Mouse (Mus musculus) lung, embryonic 15.5 days (tissue): ENCODE data around the gene Cul3. TPM values are rescaled to one million over a fixed set of nuclear protein-coding genes. Genes with fewer than 3 reads are reported as not detected.

Experiments
- ATAC-seq: fragments of 200-750 bp; cut with Nextera tagmentation; 2 replicates; pipeline ENCODE4 v1.8.0; 2017; ENCODE audit warnings: moderate number of reproducible peaks, borderline replicate concordance; ENCODE audit not compliant: low FRiP score, low TSS enrichment; ENCODE audit errors: extremely low read depth
- H3K27ac ChIP-seq: fragments of 300-500 bp; sonication (generic); 2 replicates; pipeline ENCODE4 v1.5.1; 2015; ENCODE audit warnings: moderate library complexity, mild to moderate bottlenecking, inconsistent platforms
- H3K27me3 ChIP-seq: fragments of 300-500 bp; sonication (generic); 2 replicates; pipeline ENCODE4 v1.6.1; 2015; ENCODE audit warnings: inconsistent platforms
- H3K36me3 ChIP-seq: fragments of 300-500 bp; sonication (generic); 2 replicates; pipeline ENCODE4 v1.6.1; 2015; ENCODE audit warnings: inconsistent platforms
- H3K4me1 ChIP-seq: fragments of 300-500 bp; sonication (generic); 2 replicates; pipeline ENCODE4 v1.6.1; 2015; ENCODE audit warnings: inconsistent platforms
- H3K4me2 ChIP-seq: fragments of 300-500 bp; sonication (generic); 2 replicates; pipeline ENCODE4 v1.6.1; 2015; ENCODE audit warnings: inconsistent platforms, mild to moderate bottlenecking, moderate library complexity
- H3K4me3 ChIP-seq: fragments of 300-500 bp; sonication (generic); 2 replicates; pipeline ENCODE4 v1.5.1; 2015; ENCODE audit warnings: mild to moderate bottlenecking, inconsistent platforms
- H3K9ac ChIP-seq: fragments of 300-500 bp; sonication (generic); 2 replicates; pipeline ENCODE4 v1.6.1; 2015; ENCODE audit warnings: inconsistent platforms
- H3K9me3 ChIP-seq: fragments of 300-500 bp; sonication (generic); 2 replicates; pipeline ENCODE4 v1.6.1; 2016; ENCODE audit warnings: inconsistent platforms
- WGBS: fragments of 180-500 bp; shearing (Covaris S2); methylation state at CpG from one replicate; pipeline ENCODE4 v1.1.7; 2015; 5-methylcytosine and 5-hydroxymethylcytosine counted together
- polyA plus RNA-seq: library from polyadenylated mRNA; unstranded; fragments of >200 nt; fragmentation: Nextera tagmentation; extraction: Ambion mirVana; gene quantifications from 2 replicates; pipeline ENCODE4 v1.2.1, GENCODE M21; 2015

Gene Cul3
- polyA plus RNA-seq, 1 experiment from 2014 or later, result 30.8 TPM

DNA sequence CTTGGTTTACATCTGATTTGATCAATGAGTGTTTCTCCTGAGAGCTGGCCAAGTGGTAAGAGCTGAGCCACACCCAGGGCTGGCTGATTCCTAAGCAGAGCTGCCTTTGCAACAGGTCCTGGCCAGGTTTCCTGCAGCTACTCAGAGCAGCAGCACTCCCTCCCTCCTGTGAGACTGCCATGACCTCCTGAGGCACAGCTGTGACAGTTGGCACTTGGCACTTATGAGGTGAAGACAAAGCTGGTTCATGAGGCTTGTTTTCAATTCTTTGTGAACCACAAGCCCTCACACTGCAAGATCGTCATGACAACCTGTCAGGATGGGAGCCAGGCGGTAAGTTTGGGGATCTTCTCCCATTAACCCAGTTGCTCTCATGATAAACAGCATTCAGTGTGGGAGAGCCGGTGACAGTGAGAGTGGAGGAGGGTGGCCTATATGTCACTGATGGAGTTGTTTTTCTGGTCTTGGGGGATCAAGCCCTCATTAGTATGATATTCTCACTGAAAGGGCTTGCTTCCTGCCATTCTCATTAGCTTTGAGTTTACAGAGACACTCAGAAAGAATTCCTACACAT lies 115.4 kb downstream of the Cul3 start:
- Histone ChIP-seq H3K4me1 (no peaks in the 10 kb centered on the region), H3K4me2 (no peak overlapping the region), H3K27ac (0 out of 2 replicates have a peak overlapping the region, but pooled peaks have one; percentile 20), H3K9ac (no peak overlapping the region), H3K9me3 (no peaks in the 10 kb centered on the region), H3K36me3 (no peaks in the 10 kb centered on the region), H3K27me3 (no peaks in the 10 kb centered on the region), H3K4me3 (no peak overlapping the region)
- peak; percentile 23; the same call in 1 of the 2 replicates for ATAC-seq
- WGBS, result 27% methylated on average over 3 of the region's 3 CpGs

DNA sequence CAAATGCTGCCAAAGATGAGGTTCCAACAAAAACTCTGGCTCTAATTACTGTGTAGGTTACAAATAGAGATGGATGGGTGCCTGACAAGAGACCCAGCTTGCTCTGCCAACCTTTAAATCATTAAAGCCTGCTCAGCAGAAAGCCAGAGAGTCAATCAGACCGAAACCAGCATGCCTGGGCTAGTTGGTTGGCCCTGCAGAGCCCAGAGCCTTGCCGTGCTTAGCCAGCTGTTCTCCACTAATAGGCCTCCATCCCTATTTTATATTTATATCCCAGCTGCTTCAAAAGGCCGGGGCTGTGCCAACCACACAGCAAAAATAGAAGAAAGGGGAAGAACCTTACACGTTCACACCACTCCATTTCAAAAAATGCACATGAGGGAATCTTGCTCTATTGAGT lies 119.1 kb downstream of the Cul3 start:
- no peaks in the 10 kb centered on the region for H3K36me3 ChIP-seq
- H3K9me3 ChIP-seq, result no peaks in the 10 kb centered on the region
- H3K27ac ChIP-seq, result no peak overlapping the region
- no peak overlapping the region for H3K4me3 ChIP-seq
- no peak for ATAC-seq
- 61% methylated on average over 4 of the region's 4 CpGs for WGBS
- H3K4me1 ChIP-seq, result peaks cover 5% of the 10 kb centered on the region; the same call in 1 of the 2 replicates
- no peak overlapping the region for H3K9ac ChIP-seq
- no peak overlapping the region for H3K4me2 ChIP-seq
- H3K27me3 ChIP-seq, result no peaks in the 10 kb centered on the region

DNA sequence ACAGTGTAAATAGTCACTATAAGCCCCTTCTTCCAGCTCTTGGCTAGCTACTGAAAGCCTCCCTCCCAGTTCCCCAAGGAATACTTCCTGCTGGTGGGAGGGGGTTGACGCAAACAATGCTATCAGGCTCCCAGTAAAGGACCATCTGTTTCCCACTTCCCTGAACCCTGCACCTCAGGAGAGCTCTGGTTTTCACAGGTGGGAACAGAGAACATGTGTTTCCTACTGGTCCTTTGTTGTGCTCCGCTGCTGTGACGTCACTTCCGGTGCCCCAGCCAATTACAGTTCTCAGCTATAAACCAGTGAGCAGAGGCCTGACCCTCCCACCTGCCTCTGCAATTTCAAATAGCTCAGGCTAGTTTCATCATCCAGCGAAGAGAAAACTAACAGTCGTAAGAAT lies 122.0 kb downstream of the Cul3 start, which contains the start of gene Fam124b:
Gene Fam124b, minus strand, starts transcription at position 206 of the 400 bp plus-strand sequence.
- H3K36me3 ChIP-seq, result no peaks in the 10 kb centered on the region
- H3K9ac ChIP-seq, result no peak within 1 kb of the TSS
- no peaks in the 10 kb centered on the region for H3K27me3 ChIP-seq
- 60% methylated on average over 6 of the region's 6 CpGs for WGBS
- H3K27ac ChIP-seq, result peak within 1 kb of the TSS; percentile 76
- no peaks in the 10 kb centered on the region for H3K9me3 ChIP-seq
- no peak within 1 kb of the TSS for H3K4me2 ChIP-seq
- H3K4me3 ChIP-seq, result no peak within 1 kb of the TSS
- peak; percentile 75 for ATAC-seq
- H3K4me1 ChIP-seq, result peaks cover 5% of the 10 kb centered on the region; the same call in 1 of the 2 replicates

Other genes starting within 250 kb of the Cul3 start
- gene Fam124b, start 122.0 kb downstream of the Cul3 start, polyA plus RNA-seq, result 2.9 and 3.3 TPM in 2 replicates
- not detected in 2 replicates for gene Gm45261, start 121.0 kb upstream of the Cul3 start, polyA plus RNA-seq